Mouse (Mus musculus) monocyte, adult 5-6 weeks (primary cell): ENCODE measurements around the gene Clgn. TPM values are rescaled to one million over a fixed set of nuclear protein-coding genes. Genes with fewer than 3 reads are reported as not detected.

Experiments
- ATAC-seq: fragments of 153-309, 156-312 bp; replicated peaks from 2 replicates; pipeline ENCODE4 v1.8.0; 2017; ENCODE audit warnings: mild to moderate bottlenecking; ENCODE audit not compliant: low TSS enrichment, insufficient number of reproducible peaks, severe bottlenecking, poor library complexity, low FRiP score
- total RNA-seq: library from RNA; stranded (forward); fragments of 200-1000, 200-491, 200-594 nt; gene quantifications from 3 replicates; pipeline ENCODE4 v1.2.3, GENCODE M21; 2017

Gene Clgn
- total RNA-seq, result 0.29 TPM in 1 of 3 replicates, not detected in the others

DNA sequence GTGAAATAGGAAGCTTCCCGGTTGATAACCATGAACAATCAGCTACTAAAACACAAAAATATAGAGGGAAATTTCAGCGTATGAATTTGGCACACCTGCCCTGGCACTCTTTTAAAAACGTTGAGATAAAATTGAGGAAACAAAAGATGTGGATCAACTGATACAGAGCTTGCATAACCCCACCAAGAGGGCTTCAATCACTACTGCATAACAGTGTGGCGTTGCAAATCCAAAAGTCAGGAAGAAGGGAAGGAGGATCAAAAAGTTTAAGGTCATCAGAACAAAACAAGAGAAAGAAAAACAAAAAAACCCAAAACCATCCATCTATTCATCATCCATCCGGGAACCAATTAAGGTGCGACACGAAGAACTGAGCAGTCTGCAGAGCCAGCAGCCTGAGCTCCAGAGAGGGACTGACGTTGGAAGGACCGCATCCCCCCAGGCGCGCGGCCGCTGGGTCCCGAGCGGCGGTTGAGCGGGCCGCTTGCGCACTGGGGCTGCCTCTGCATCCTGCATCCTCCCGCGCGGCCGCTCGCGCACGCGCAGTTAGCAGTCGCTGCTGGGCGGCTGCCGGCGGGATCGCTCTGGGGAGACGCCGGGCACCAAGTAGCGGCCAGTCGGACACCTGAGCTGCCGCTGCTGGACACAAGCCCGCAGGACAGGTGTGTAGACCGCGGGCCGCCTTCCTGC, at the start of gene Clgn:
TSS of gene Clgn (plus strand) at position 552 of the 690 bp plus-strand sequence.
- ATAC-seq, result no peak

- no peak for ATAC-seq
These were observed 47.6 kb upstream of the Clgn start for GRCm38 (mm10) chr8:83342076-83342475.

- no peak for ATAC-seq
These were observed 47.0 kb upstream of the Clgn start for GRCm38 (mm10) chr8:83342693-83343092.

- ATAC-seq, result no peak
These were observed 41.4 kb upstream of the Clgn start, which contains the start of gene Mgat4d for GRCm38 (mm10) chr8:83348263-83348662. TSS of gene Mgat4d (plus strand) at chr8:83348471.

DNA sequence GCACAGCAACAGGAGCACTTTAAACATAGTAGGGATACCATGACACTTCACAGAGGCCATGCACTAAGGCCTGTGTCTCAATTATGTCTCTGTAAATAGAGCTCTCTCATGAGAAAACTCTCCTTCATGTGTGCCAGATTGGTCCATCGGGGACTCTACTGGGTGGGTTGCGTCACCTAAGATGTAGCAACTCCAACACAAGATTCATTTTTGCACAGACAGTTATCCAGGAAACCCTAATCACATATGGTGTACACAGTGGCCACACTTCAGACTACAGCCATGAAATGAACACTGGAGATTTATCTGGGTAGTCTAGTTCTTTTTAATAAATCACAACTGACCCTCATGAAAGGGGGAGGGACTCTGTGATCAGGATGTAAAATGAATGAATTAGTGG, 38.4 kb upstream of the Clgn start:
- no peak for ATAC-seq

GRCm38 (mm10) chr8:83363156-83363769, 26.4 kb upstream of the Clgn start:
- ATAC-seq, result no peak

DNA sequence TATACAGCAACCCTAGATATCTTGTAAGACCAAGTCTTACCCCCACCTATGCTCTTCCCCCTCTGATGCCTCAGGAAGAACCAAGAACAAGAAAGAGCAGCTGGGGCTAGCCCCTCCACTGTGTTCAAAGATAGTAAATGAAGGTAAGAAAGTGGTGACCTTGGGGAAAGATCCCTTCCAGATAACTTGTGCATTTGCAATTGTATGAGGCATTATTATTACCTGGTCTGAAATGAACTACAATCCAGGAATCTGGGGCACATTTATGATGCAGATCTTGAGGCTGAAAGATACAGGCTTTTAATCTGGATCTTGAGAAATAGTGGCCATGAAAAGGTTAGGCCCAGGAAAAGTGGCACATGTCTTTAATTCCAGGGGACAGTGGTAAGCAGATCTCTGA, 12.4 kb upstream of the Clgn start:
- no peak for ATAC-seq

DNA sequence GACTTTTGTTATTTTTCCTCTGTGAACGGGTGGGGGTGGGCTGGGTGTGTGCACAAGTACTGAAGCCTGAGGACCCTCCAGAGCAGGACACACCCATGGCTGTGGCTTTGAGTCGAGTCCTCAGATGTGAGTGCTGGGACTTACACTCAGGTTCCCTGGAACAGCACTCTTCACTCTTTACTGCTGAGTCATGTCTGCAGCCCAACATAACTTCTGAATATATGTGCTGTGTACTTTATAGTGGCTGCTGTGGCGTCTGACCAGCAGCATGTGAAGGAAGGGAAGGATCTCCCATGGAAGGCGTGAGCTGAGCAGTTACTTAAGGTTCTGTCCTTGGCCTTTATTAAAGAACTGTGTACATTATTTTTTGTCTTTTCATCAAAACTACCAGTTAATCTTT, 9.5 kb upstream of the Clgn start:
- ATAC-seq, result no peak

GRCm38 (mm10) chr8:83381016-83381415, 8.7 kb upstream of the Clgn start:
- ATAC-seq, result no peak

DNA sequence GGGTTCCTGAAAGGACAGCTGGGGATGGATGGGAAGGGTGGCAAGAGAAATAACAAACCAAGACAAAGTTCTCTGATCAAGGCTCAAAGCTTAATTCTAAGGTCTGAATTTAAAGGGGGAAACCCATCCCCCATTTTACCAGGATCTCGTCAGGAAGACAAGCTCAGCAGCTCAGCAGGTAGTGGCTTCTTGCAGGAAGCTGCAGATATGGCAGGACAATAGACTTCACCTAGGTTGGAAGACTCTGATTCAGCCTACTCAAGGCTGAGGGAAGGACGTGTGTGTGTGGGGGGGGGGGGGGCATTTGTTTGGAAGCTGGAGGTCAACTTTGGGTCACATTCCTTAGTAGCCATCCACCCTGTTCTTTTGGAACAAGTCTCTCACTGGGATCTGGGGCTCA, 6.8 kb upstream of the Clgn start:
- ATAC-seq, result no peak

DNA sequence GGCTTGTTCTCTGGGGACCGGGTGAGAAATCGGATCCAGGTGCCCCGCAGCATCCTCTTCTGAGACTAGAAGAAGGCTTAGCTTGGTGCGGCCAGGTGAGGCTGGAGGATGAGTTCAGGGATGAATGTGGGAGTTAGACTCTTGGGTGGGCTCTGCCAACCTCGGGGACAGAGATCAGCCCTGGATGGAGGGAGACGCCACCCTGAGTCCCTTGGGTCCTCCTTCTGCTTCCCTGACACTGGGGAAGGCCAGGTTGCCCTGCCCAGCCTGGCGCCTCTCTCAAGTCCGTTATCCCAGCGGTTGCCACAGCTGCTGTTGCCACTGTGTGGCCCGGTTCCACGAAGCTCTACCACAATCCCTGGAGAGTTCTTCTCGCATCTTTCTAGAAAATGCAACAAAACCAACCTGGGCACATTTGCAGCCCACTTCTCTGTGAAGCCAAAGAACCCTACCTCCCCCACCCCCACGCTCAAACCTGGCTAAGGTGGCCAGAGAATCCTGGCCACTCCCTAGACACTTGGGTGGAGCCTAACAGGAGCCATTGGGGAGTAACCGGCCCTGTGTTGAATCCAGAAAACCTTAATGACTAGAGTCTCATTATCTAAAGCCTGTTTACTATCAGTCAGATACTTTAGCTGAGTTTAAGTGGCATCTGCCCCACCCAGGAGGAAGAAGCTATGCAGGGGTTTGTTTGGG, 487 bp downstream of the Clgn start:
- no peak for ATAC-seq

GRCm38 (mm10) chr8:83392521-83392920, 2.9 kb downstream of the Clgn start:
- ATAC-seq, result no peak

DNA sequence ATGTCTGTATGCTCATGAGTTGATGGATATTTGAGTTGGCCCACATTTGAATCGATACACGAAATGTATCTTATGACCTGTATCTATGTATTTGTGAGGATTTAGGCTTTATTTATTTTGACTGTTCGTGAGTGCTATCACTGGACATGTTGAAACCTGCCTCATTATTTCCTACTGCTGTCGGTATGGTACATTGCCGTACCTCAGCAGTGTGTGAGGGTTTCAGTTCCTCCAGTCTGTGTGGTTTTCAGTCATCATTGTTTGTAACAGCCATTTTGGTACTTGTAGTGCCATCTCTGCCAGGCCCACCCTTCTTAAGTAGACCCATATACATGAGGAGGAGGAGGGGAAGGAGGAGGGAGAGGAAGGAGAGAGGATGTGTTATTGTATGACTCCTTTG, 4.7 kb downstream of the Clgn start:
- ATAC-seq, result no peak

GRCm38 (mm10) chr8:83396680-83397079, 7.0 kb downstream of the Clgn start:
- ATAC-seq, result no peak

GRCm38 (mm10) chr8:83397726-83398125, 8.1 kb downstream of the Clgn start:
- ATAC-seq, result no peak

DNA sequence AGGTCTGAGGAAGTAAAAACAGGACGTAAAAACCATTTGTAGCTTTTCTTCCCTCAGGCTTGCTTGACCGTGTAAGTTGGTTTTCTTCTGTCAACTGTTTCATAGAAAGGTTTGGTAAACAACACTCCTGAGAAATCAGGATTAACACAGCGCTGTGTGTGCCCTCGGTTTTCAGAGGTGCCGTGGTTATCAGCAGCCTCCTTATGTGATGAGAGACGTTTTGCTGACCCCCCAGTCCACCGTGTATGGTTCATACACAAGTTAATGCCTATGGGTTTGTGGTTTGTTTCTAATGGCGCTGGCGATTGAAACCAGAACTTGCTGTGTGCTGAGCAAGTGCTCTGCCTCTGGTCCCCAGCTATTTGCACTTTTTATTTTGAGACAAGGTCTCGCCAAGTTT, 15.9 kb downstream of the Clgn start:
- no peak for ATAC-seq

DNA sequence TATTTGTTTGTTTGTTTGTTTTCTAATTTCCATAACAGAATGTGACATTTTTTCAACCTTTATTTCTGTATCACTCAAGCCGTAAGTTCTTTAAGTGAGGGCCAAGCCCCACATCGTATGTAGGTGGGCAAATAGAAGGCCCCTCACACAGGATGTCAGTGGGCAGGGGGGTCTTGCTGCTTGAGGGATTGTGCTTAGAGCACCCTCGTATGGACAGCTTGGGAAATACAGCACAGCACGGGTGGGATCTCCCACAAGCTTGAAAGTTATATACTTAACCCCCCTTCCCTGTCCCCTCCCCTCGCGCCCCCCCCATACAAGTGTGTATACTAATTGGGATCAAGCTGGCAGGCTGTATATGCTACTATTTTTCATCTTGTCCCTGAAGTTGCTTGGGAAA, 17.2 kb downstream of the Clgn start:
- no peak for ATAC-seq

DNA sequence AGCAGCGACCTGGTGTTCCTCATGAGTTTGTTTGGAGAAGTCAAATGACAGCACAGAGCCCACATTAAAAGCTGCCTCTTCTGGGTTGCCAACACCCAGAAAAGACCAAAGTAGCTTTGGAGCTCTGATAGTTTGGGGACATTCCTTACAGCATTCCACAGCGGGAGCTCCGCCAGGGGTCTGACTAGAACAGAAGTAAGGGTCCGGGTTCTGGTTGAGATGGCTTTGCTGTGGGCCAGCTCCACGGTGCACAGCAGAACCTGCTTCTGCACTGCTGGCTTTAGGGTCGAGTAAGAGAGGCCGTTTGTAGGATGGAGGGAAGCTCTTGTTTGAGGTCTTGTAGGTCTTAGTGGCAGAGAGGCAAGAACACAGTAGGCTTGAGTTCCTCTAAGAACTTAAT, 18.8 kb downstream of the Clgn start:
- ATAC-seq, result no peak

DNA sequence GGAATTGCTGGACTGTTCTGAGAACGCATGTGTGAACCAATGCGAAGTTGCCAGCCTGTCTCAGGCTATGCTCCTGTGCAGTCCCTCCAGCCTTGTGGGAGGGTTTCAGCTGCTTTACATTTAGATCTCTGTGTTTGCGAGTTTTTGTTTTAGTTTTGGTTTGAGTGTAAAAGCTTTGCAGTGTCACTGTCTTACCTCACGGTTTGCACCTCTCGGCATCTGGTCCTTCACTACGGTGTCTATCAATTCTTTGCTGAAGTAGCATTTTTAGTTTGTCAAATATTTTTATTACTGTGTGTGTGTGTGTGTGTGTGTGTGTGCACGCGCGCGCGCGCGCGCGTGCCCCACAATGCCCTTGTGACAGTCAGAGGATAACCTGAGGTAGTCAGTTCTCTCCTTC, 27.2 kb downstream of the Clgn start:
- no peak for ATAC-seq

DNA sequence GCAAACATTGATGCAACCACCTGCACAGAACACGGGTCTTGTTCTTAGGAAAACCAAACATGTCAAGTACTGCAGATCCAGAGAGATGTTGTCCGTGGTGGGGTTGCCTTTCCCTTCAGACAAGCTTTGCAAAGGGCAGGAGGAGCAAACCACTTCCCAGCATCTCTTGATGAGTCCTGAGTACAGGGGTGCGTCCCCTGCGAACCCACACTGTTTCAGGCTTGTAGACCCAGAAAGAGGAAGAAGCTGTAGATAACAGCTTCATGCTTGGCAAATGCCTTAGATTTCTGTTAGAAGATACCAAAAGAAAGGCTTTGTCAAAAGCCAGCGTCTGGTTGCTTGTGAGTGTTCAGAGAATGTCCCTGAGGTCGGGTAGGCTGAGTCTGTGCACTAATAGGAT, 28.3 kb downstream of the Clgn start:
- no peak for ATAC-seq
